Mouse (Mus musculus) olfactory bulb, adult 2 months (tissue): Measurements from ENCODE around the gene Kdm3a. TPM values are rescaled to one million over a fixed set of nuclear protein-coding genes. Genes with fewer than 3 reads are reported as not detected.

ENCODE experiments used
- H3K27ac ChIP-seq: fragments of 200-500 bp; 2 replicates; pipeline ENCODE4 v1.5.1; 2012; ENCODE audit warnings: low read depth, low read length; ENCODE audit not compliant: insufficient read depth
- H3K4me1 ChIP-seq: fragments of 200-500 bp; 2 replicates; pipeline ENCODE4 v1.6.1; 2012; ENCODE audit warnings: low read length; ENCODE audit not compliant: control insufficient read depth, insufficient read depth
- H3K4me3 ChIP-seq: fragments of 200-500 bp; 2 replicates; pipeline ENCODE4 v1.5.1; 2012; ENCODE audit warnings: mild to moderate bottlenecking, low read depth, low read length, moderate library complexity; ENCODE audit not compliant: insufficient read depth
- CTCF ChIP-seq: fragments of 200-500 bp; IDR thresholded peaks from 2 replicates; pipeline ENCODE4 v1.5.1; 2012; ENCODE audit warnings: low read depth, mild to moderate bottlenecking, low read length, moderate library complexity; ENCODE audit not compliant: insufficient read depth
- POLR2A ChIP-seq: fragments of 200-500 bp; IDR thresholded peaks from 2 replicates; pipeline ENCODE4 v1.6.1; 2012; ENCODE audit warnings: mild to moderate bottlenecking, low read depth, low read length, moderate library complexity; ENCODE audit not compliant: insufficient read depth
- WGBS: fragments of 180-500 bp; shearing (Covaris S2); methylation state at CpG from one replicate; pipeline ENCODE4 v1.1.7; 2018; 5-methylcytosine and 5-hydroxymethylcytosine counted together
- polyA plus RNA-seq: library from polyadenylated mRNA; stranded (reverse); fragments of >200 nt; gene quantifications from 2 replicates; pipeline ENCODE4 v1.2.4, GENCODE M21; 2012; ENCODE audit warnings: low replicate concordance; ENCODE audit not compliant: missing spikeins, insufficient read depth, insufficient read length

Kdm3a gene
- 130 TPM in 1 of 2 replicates, not detected in the other for polyA plus RNA-seq

- Histone ChIP-seq H3K4me1 (no peaks in the 10 kb centered on the region), H3K4me3 (peak within 1 kb of the TSS; percentile 78), H3K27ac (peak within 1 kb of the TSS; percentile 100)
- 0 out of 2 replicates have a peak, but pooled peaks have one; percentile 14 for TF ChIP-seq CTCF
- peak; percentile 94 for TF ChIP-seq POLR2A
- under 1% methylated on average over 63 of the region's 63 CpGs for WGBS
Observed at GRCm38 (mm10) chr6:71632829-71633662, at the start of gene Kdm3a. TSS of gene Kdm3a (minus strand) at chr6:71632990.

GRCm38 (mm10) chr6:71678891-71679290, 46.1 kb upstream of the Kdm3a start:
- Histone ChIP-seq H3K27ac (no peak overlapping the region), H3K4me1 (no peaks in the 10 kb centered on the region), H3K4me3 (no peak overlapping the region)
- no peak for TF ChIP-seq CTCF
- no peak for TF ChIP-seq POLR2A
- 66% methylated on average over 7 of the region's 7 CpGs for WGBS

- Histone ChIP-seq H3K4me1 (no peaks in the 10 kb centered on the region), H3K27ac (no peak overlapping the region)
- 67% methylated on average over 2 of the region's 2 CpGs for WGBS
Observed at GRCm38 (mm10) chr6:71673166-71673565, 40.4 kb upstream of the Kdm3a start.

DNA sequence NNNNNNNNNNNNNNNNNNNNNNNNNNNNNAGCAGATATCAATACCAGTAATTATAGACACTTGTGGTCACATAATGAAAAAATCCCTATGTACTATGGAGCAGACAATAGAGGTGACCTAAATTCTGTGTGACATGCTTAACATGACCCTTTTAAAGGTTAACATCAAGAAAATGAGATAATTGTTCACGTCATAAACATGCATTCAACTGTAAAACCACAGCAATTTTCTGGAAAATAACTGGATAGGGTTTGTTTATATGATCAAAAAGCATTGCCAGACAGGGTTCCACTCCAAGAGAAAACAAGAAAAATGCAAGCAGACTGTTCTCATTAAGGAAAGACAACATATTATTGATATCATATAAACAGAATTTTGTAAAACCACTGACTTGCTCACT, 31.7 kb upstream of the Kdm3a start:
- no peak for TF ChIP-seq CTCF
- no peak for TF ChIP-seq POLR2A
- H3K4me3 ChIP-seq = no peak overlapping the region
- no peaks in the 10 kb centered on the region for H3K4me1 ChIP-seq
- no peak overlapping the region for H3K27ac ChIP-seq
- WGBS = 72% methylated on average over 1 of the region's 1 CpGs

More at GRCm38 (mm10) chr6:71673166-71673565, 40.4 kb upstream of the Kdm3a start:
- no peak overlapping the region for H3K4me3 ChIP-seq
- no peak for TF ChIP-seq POLR2A
- no peak for TF ChIP-seq CTCF

DNA sequence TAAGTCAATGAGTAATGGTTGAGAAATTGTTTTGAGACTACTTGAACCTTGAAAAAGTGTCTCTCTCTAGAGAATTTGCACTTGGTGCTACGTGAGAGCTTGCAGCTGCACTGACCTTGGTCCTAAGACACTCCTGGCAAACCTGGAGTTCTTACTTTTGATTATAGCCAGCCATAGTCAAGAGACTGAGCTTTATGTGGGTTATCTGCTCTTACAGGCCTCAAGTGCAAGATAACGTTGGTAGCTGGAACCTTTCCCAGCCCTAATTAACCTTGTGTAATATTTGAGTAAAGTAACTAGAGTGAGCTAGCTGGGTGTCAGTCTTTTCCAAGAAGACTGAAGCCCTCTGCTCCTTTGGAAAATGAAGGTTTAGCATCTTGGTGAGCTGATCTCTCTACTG, 25.5 kb upstream of the Kdm3a start:
- Histone ChIP-seq H3K4me3 (no peak overlapping the region), H3K27ac (no peak overlapping the region), H3K4me1 (no peaks in the 10 kb centered on the region)
- TF ChIP-seq POLR2A = no peak
- WGBS = 59% methylated on average over 2 of the region's 2 CpGs

- no peak overlapping the region for H3K4me3 ChIP-seq
- H3K4me1 ChIP-seq = no peaks in the 10 kb centered on the region
- H3K27ac ChIP-seq = no peak overlapping the region
- 73% methylated on average over 3 of the region's 3 CpGs for WGBS
- TF ChIP-seq CTCF (no peak), POLR2A (no peak)
Observed at GRCm38 (mm10) chr6:71655835-71656234, 23.0 kb upstream of the Kdm3a start.

GRCm38 (mm10) chr6:71651868-71652267, 19.1 kb upstream of the Kdm3a start:
- Histone ChIP-seq H3K4me1 (no peaks in the 10 kb centered on the region), H3K27ac (no peak overlapping the region), H3K4me3 (no peak overlapping the region)
- 85% methylated on average over 2 of the region's 2 CpGs for WGBS
- TF ChIP-seq POLR2A = no peak
- no peak for TF ChIP-seq CTCF

- under 1% methylated on average over 41 of the region's 41 CpGs for WGBS
- H3K4me3 ChIP-seq = peak overlapping the region; percentile 78
- no peak for TF ChIP-seq CTCF
- H3K4me1 ChIP-seq = no peaks in the 10 kb centered on the region
- H3K27ac ChIP-seq = peak overlapping the region; percentile 81
Observed at GRCm38 (mm10) chr6:71632486-71632828, 333 bp downstream of the Kdm3a start.

GRCm38 (mm10) chr6:71631706-71632461, 906 bp downstream of the Kdm3a start:
- Histone ChIP-seq H3K4me1 (no peaks in the 10 kb centered on the region), H3K4me3 (peak overlapping the region; percentile 78), H3K27ac (peak overlapping the region; percentile 81)
- WGBS = under 1% methylated on average over 41 of the region's 42 CpGs
- TF ChIP-seq CTCF = no peak
- no peak for TF ChIP-seq POLR2A
